Mouse (Mus musculus) cortical plate, adult 2 months (tissue): ENCODE results near the gene Gltp.

Experiments used
- CTCF ChIP-seq: fragments of 200-500 bp; IDR thresholded peaks from 2 replicates; pipeline ENCODE4 v1.5.1; 2011; ENCODE audit warnings: mild to moderate bottlenecking, control low read depth, low read length; ENCODE audit not compliant: insufficient read depth; ENCODE audit errors: extremely low read depth
- POLR2A ChIP-seq: fragments of 200-500 bp; IDR thresholded peaks from 2 replicates; pipeline ENCODE4 v1.6.1; 2011; ENCODE audit warnings: mild to moderate bottlenecking, low read length, control low read depth; ENCODE audit not compliant: insufficient read depth; ENCODE audit errors: extremely low read depth

DNA sequence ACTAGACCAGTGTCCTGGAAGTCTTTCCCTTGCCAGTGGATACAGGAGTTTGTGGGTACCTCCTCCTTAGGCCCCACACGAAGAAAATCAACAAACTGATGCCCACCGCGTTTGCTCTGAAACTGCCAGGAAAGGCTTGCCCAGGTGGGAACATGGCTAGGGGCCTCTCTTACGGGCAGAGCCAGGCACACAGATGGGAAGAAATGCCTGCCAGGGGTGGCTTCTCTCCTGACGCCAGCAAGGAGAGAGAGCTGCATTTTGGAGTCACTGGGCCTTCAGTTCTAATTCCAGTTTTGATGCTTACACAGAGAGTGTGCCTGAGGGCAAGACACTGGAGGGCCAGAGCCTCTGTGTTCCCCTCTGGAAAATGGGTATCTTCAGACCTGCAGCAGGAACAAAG is 44.9 kb downstream of the Gltp start:
- no peak for TF ChIP-seq CTCF
- TF ChIP-seq POLR2A = no peak
